Mouse (Mus musculus) CH12.LX (cell line): Measurements from ENCODE around the gene Prdx6b.

Experiments
- CHD2 ChIP-seq: IDR thresholded peaks from 2 replicates; pipeline ENCODE4 v1.6.1; 2011; ENCODE audit warnings: low read length, improper control_type of control experiment
- CTCF ChIP-seq, 2 experiments: IDR thresholded peaks in 1 of 2; conservative IDR thresholded peaks in 1 of 2; 2 replicates each; pipeline ENCODE4 v1.5.1; 2011 to 2012; ENCODE audit warnings: low read depth in 2 of 2, low read length in 2 of 2, improper control_type of control experiment in 1 of 2, inconsistent platforms in 1 of 2, mild to moderate bottlenecking in 1 of 2, moderate library complexity in 1 of 2
- E2F4 ChIP-seq: IDR thresholded peaks from 2 replicates; pipeline ENCODE4 v1.6.1; 2011; ENCODE audit warnings: low read depth, low read length, improper control_type of control experiment; ENCODE audit not compliant: insufficient replicate concordance
- EP300 ChIP-seq: IDR thresholded peaks from 2 replicates; pipeline ENCODE4 v1.6.1; 2011; ENCODE audit warnings: low read length, improper control_type of control experiment
- IRF4 ChIP-seq: IDR thresholded peaks from 2 replicates; pipeline ENCODE4 v1.6.1; 2014; ENCODE audit warnings: low read depth, mild to moderate bottlenecking, inconsistent platforms, low read length, improper control_type of control experiment
- JUND ChIP-seq: conservative IDR thresholded peaks from 2 replicates; pipeline ENCODE4 v1.6.1; 2011; ENCODE audit warnings: low read depth, low read length, improper control_type of control experiment
- MAFK ChIP-seq: IDR thresholded peaks from 2 replicates; pipeline ENCODE4 v1.6.1; 2011; ENCODE audit warnings: low read length, improper control_type of control experiment; ENCODE audit not compliant: insufficient replicate concordance
- MAZ ChIP-seq: IDR thresholded peaks from 2 replicates; pipeline ENCODE4 v1.6.1; 2012; ENCODE audit warnings: low read depth, mild to moderate bottlenecking, inconsistent platforms, low read length, improper control_type of control experiment, moderate library complexity
- MYC ChIP-seq: IDR thresholded peaks from 2 replicates; pipeline ENCODE4 v1.6.1; 2011; ENCODE audit warnings: low read depth, mild to moderate bottlenecking, improper control_type of control experiment, low read length
- POLR2A ChIP-seq: IDR thresholded peaks from 2 replicates; pipeline ENCODE4 v1.6.1; 2011; ENCODE audit warnings: low read depth, mild to moderate bottlenecking, improper control_type of control experiment, low read length
- USF1 ChIP-seq: IDR thresholded peaks from 2 replicates; pipeline ENCODE4 v1.6.1; 2014; ENCODE audit warnings: low read depth, mild to moderate bottlenecking, inconsistent platforms, low read length, improper control_type of control experiment
- ZMIZ1 ChIP-seq: IDR thresholded peaks from 2 replicates; pipeline ENCODE4 v1.6.1; 2012; ENCODE audit warnings: low read depth, mild to moderate bottlenecking, inconsistent platforms, low read length, improper control_type of control experiment
- ZNF384 ChIP-seq: IDR thresholded peaks from 2 replicates; pipeline ENCODE4 v1.6.1; 2012; ENCODE audit warnings: low read depth, low read length, improper control_type of control experiment, inconsistent platforms

DNA sequence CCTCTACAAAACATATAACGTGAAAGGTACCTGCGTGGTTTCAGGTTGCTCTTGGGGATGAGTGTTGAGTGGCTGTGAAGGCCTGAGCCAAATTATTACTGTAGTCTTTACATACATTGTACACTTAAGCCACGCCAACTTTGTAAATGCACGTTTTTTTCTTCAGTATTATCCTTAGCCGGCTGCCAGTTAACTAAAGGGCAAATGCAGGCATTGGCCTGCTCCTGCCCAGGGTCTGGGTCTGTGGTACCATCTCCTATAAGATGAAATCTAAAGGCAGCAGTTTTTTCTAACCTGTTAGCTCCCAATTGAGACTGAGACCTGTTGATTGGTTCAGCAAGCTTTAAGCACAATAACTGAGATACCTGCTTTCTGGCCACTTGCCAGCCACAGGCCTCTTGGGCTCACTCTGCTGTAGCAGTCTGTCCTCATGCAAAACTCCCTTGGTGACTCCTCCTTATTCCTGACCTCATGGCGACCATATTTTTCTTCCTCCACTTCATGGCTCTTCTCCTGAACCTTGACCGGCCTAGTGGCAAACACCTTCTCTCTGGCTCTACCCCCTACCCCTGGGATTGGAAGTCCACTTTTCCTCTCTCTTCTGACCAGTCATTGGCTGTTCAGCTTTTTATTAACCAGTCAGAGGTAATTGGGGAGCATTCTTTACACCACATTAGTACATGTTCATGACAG, 36.8 kb downstream of the Prdx6b start:
- TF ChIP-seq CTCF (conservative IDR thresholded peaks at IDR 0.05 in 1 of 2, IDR thresholded peaks at IDR 0.05 in 1 of 2; ENCODE audit: low read depth in 2 of 2, low read length in 2 of 2) (no peak), JUND (no peak), EP300 (no peak), CHD2 (no peak), E2F4 (no peak), MYC (no peak), MAZ (no peak), POLR2A (no peak), ZMIZ1 (no peak), MAFK (no peak), USF1 (no peak), ZNF384 (no peak), IRF4 (no peak)
